Mouse (Mus musculus) lung, embryonic 14.5 days (tissue): ENCODE results near the gene Ttc30a2. TPM values are rescaled to one million over a fixed set of nuclear protein-coding genes. Genes with fewer than 3 reads are reported as not detected.

Experiments used
- ATAC-seq: fragments of 200-750 bp; cut with Nextera tagmentation; 2 replicates; pipeline ENCODE4 v1.8.0; 2017; ENCODE audit warnings: mild to moderate bottlenecking, moderate TSS enrichment, moderate library complexity; ENCODE audit not compliant: insufficient read depth
- DNase-seq: peaks from one replicate; pipeline ENCODE4 v3.0.0-alpha.2; 2015
- H3K27ac ChIP-seq: fragments of 300-500 bp; sonication (generic); 2 replicates; pipeline ENCODE4 v1.5.1; 2014; ENCODE audit warnings: low read depth, mild to moderate bottlenecking, moderate library complexity
- H3K27me3 ChIP-seq: fragments of 300-500 bp; sonication (generic); 2 replicates; pipeline ENCODE4 v1.6.1; 2014; ENCODE audit warnings: low read length, control low read depth; ENCODE audit not compliant: insufficient read depth
- H3K36me3 ChIP-seq: fragments of 300-500 bp; sonication (generic); 2 replicates; pipeline ENCODE4 v1.6.1; 2014; ENCODE audit warnings: control low read depth; ENCODE audit not compliant: insufficient read depth
- H3K4me1 ChIP-seq: fragments of 300-500 bp; sonication (generic); 2 replicates; pipeline ENCODE4 v1.6.1; 2014; ENCODE audit warnings: antibody characterized with exemption, control low read depth; ENCODE audit not compliant: insufficient read depth
- H3K4me2 ChIP-seq: fragments of 300-500 bp; sonication (generic); 2 replicates; pipeline ENCODE4 v1.6.1; 2014; ENCODE audit warnings: mild to moderate bottlenecking
- H3K4me3 ChIP-seq: fragments of 300-500 bp; sonication (generic); 2 replicates; pipeline ENCODE4 v1.5.1; 2014; ENCODE audit warnings: low read depth, low read length
- H3K9ac ChIP-seq: fragments of 300-500 bp; sonication (generic); 2 replicates; pipeline ENCODE4 v1.6.1; 2014
- H3K9me3 ChIP-seq: fragments of 300-500 bp; sonication (generic); 2 replicates; pipeline ENCODE4 v1.6.1; 2016; ENCODE audit warnings: low read depth, low read length, control low read depth
- CTCF ChIP-seq: IDR thresholded peaks from 2 replicates; pipeline ENCODE4 v1.5.1; 2016; ENCODE audit warnings: antibody characterized with exemption, low read depth
- WGBS: fragments of 180-500 bp; shearing (Covaris S2); extraction: QIAGEN DNeasy Blood & Tissue Kit; methylation state at CpG from one replicate; pipeline ENCODE4 v1.1.7; 2014; 5-methylcytosine and 5-hydroxymethylcytosine counted together
- polyA plus RNA-seq: library from polyadenylated mRNA; unstranded; fragments of >200 nt; fragmentation: Nextera tagmentation; extraction: Ambion mirVana; gene quantifications from 2 replicates; pipeline ENCODE4 v1.2.1, GENCODE M21; 2014

Ttc30a2 gene
- polyA plus RNA-seq, 1 experiment from 2014 or later, result 0.33 TPM

DNA sequence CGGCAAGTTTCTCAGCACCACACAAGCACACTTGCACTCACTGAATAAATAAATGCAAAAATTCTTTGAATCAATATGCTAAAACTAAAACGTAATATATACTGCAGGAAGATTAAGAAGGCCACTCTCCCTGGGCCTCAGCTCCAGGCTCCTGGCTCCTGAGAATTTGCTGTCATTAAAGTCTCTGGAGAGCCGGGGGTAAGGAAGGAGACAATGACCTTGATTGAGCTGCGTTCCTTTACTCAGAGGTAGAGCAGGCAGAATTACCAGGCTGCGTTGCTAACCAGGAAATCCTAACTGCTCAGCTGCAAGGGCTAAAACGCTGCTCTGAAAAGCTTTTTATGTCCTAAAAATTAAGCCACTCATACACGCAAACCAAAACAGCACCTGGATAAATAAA is 44.4 kb downstream of the Ttc30a2 start:
- WGBS, result 37% methylated on average over 7 of the region's 7 CpGs
- TF ChIP-seq CTCF, result no peak
- Histone ChIP-seq H3K27ac (peak overlapping the region; percentile 37; the same call in 1 of the 2 replicates), H3K9me3 (no peaks in the 10 kb centered on the region), H3K4me1 (no peaks in the 10 kb centered on the region), H3K4me3 (no peak overlapping the region), H3K27me3 (no peaks in the 10 kb centered on the region), H3K36me3 (peaks cover 18% of the 10 kb centered on the region; the same call in 1 of the 2 replicates), H3K4me2 (no peak overlapping the region), H3K9ac (no peak overlapping the region)
- peak; percentile 26 for DNase-seq
- ATAC-seq, result no peak

DNA sequence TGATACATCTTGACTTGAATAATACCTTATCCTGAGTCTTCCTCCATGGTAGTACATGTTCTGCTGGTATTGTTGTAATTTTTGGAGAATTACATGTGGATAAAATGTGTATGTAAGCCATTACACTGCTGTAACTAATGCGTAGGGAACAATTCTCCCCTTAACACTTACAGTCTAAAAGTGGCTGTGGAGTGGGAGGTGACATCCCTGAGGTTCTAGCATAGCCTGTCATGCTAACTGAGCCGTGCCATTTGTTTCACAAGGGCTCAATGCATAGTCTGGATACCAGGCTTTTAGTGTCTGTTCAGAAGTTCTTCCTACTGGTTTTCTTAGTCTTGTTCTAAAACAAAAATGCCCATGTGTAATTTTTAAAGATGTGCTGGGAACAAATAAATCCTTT is 47.0 kb downstream of the Ttc30a2 start:
- no peak overlapping the region for H3K4me2 ChIP-seq
- no peak overlapping the region for H3K4me3 ChIP-seq
- peaks cover 35% of the 10 kb centered on the region; the same call in 1 of the 2 replicates for H3K36me3 ChIP-seq
- no peak overlapping the region for H3K9ac ChIP-seq
- no peaks in the 10 kb centered on the region for H3K4me1 ChIP-seq
- H3K9me3 ChIP-seq, result no peaks in the 10 kb centered on the region
- 86% methylated on average over 2 of the region's 2 CpGs for WGBS
- H3K27ac ChIP-seq, result no peak overlapping the region
- DNase-seq, result no peak
- no peak for ATAC-seq
- TF ChIP-seq CTCF, result no peak
- no peaks in the 10 kb centered on the region for H3K27me3 ChIP-seq

DNA sequence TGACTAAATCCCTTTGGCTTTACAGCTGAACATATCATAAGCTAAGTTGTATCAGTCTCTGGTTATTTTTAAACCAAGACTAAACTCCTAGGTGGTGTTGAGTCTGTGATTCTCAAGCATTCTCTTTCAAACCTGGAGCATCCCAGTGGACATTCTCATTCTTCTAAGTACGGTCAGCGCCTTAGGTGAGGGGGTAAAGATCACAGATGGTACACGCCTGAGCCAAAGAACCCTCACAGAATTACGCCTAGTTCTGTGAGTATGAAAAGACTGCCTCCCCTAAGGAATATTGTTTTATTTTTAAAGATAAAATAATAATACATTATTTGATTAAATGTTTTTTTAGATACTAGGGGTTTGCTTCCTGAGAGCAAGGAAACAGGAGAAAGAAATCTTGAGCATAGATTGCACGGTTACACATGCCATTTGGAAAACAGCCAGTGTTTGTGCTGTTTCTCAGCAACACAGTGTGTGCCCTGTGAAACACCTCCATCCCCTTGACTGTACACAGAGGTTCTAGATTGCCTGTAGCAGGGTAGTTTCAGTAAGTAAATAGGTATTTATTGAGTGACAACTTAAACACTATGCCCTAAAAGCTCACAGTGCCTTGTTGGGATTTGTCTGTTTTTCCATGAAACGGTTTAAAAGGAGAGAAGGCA is 48.1 kb downstream of the Ttc30a2 start:
- Histone ChIP-seq H3K4me3 (no peak overlapping the region), H3K4me2 (no peak overlapping the region), H3K9ac (no peak overlapping the region), H3K27ac (no peak overlapping the region), H3K36me3 (peaks cover 39% of the 10 kb centered on the region; the same call in 1 of the 2 replicates), H3K4me1 (no peaks in the 10 kb centered on the region), H3K9me3 (no peaks in the 10 kb centered on the region), H3K27me3 (no peaks in the 10 kb centered on the region)
- TF ChIP-seq CTCF, result no peak
- DNase-seq (no peak), ATAC-seq (no peak)
- WGBS, result 87% methylated on average over 6 of the region's 6 CpGs

DNA sequence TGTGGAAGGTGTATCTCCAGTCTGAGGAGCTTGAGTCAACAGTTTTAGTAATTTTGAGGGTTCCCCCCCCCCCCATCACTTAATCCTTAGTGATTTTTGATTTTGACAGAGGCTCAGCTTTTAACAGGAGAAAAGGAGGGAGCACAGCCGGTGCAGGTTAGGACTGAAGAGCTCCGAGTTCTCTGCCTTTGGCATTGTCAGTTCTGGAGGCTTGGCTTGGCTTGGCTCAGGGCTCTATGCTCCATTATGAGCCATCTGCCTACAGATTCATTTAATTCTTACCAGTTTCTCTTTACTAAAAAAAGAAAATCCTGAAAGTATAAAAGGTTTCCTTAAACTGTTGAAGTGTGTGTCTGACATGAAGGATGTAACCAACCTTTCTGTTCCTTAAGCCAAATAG is 48.8 kb downstream of the Ttc30a2 start:
- no peak overlapping the region for H3K4me3 ChIP-seq
- H3K27ac ChIP-seq, result no peak overlapping the region
- H3K9me3 ChIP-seq, result no peaks in the 10 kb centered on the region
- H3K36me3 ChIP-seq, result peaks cover 45% of the 10 kb centered on the region; the same call in 1 of the 2 replicates
- H3K4me1 ChIP-seq, result no peaks in the 10 kb centered on the region
- H3K27me3 ChIP-seq, result no peaks in the 10 kb centered on the region
- ATAC-seq (no peak), DNase-seq (no peak)
- H3K4me2 ChIP-seq, result no peak overlapping the region
- no peak overlapping the region for H3K9ac ChIP-seq
- TF ChIP-seq CTCF, result no peak
- WGBS, result 83% methylated on average over 2 of the region's 2 CpGs

DNA sequence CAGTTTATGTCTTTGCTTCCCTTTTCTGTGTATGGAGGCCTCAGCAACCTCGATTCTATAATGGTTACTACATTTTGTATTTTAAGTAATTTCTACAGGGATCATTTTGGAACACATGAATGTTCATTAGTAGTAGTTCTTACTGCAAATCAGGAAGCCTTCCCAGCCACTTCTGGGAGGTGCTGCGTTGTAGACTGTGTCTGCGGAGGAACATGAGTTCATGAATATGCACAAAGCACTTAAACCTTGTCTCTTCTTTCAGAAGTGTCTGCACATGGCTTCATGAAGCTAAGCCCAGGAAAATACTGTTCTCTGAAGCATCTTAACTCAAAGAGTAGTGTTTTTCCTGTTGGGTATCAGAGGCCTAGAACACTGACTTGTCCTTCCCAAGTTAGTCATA is 50.0 kb downstream of the Ttc30a2 start:
- H3K4me3 ChIP-seq, result no peak overlapping the region
- no peaks in the 10 kb centered on the region for H3K27me3 ChIP-seq
- no peaks in the 10 kb centered on the region for H3K9me3 ChIP-seq
- no peak for DNase-seq
- H3K4me2 ChIP-seq, result no peak overlapping the region
- no peak for TF ChIP-seq CTCF
- no peak overlapping the region for H3K27ac ChIP-seq
- 88% methylated on average over 3 of the region's 3 CpGs for whole genome bisulfite sequencing
- no peaks in the 10 kb centered on the region for H3K4me1 ChIP-seq
- no peak for ATAC-seq
- no peak overlapping the region for H3K9ac ChIP-seq
- H3K36me3 ChIP-seq, result peaks cover 48% of the 10 kb centered on the region; the same call in 1 of the 2 replicates

DNA sequence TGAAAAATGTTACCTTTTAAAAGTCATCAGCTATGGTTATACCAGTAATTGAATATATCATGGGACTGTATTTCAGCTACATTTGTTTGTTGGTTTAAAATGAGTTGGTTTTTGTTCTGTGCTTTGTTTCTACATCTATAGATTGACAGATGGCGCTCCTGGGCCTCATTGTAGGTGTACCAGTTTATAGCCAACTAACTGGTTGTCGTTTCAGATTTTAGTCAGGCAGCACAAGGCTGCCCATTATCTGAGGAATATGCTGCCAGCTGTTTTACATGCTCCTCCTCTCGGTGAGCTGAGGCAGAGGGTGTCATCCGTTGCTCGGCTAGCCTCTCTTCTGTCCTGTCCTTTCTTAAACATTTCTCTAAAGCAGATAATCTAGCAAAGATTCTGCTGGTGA is 51.9 kb downstream of the Ttc30a2 start:
- H3K4me2 ChIP-seq, result no peak overlapping the region
- H3K9me3 ChIP-seq, result no peaks in the 10 kb centered on the region
- 72% methylated on average over 5 of the region's 5 CpGs for WGBS
- no peak overlapping the region for H3K4me3 ChIP-seq
- H3K4me1 ChIP-seq, result no peaks in the 10 kb centered on the region
- no peak overlapping the region for H3K27ac ChIP-seq
- no peak for TF ChIP-seq CTCF
- H3K27me3 ChIP-seq, result no peaks in the 10 kb centered on the region
- H3K9ac ChIP-seq, result no peak overlapping the region
- DNase-seq (no peak), ATAC-seq (no peak)
- peaks cover 46% of the 10 kb centered on the region; the same call in 1 of the 2 replicates for H3K36me3 ChIP-seq

Other genes starting within 250 kb of the Ttc30a2 start
- gene Agps, start 146.0 kb downstream of the Ttc30a2 start, polyA plus RNA-seq, result 47.9 and 55.7 TPM in 2 replicates
- 10.1 and 13.1 TPM in 2 replicates for gene Ttc30b, start 39.6 kb downstream of the Ttc30a2 start, polyA plus RNA-seq
- gene Ttc30a1, start 3.8 kb upstream of the Ttc30a2 start, polyA plus RNA-seq, result 9.0 and 9.4 TPM in 2 replicates